Mouse (Mus musculus) stomach, postnatal 0 days (tissue): Measurements from ENCODE around the gene Eif2s1.

Experiments
- CTCF ChIP-seq: IDR thresholded peaks from 2 replicates; pipeline ENCODE4 v1.5.1; 2016; ENCODE audit warnings: antibody characterized with exemption, low read depth, mild to moderate bottlenecking, moderate library complexity
- EP300 ChIP-seq: optimal IDR thresholded peaks from 2 replicates; pipeline ENCODE3; 2016; ENCODE audit warnings: antibody characterized with exemption

DNA sequence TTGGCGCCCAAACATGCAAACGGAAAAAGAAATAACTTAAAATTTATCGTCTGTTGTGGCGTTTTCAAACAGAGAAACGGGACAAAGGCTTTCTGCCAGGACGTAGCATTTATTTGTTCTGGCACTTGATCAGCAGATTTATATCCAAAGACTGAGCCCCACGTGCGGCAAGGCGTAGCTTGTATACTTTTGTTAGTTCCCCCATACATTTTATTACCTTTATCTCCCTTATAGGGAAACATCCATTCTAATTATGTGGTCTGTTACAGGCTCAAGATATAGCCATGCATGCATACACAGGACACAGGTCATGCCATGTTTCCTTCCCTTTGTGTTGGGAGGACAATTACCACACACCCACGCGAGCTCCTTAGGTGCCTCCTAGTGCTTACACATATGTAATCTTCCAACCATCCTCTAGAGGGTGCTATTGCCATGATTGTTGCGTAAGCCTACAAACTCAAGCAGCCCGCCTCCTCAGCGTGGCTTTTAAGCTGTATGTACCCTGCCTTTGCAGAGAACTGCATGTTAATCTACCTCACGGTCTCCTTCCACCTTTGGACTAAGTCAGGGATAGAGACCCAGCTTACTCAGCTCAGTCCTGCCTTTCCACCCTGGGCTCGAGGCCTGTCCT, 57.6 kb downstream of the Eif2s1 start:
- TF ChIP-seq CTCF (peak; percentile 95), EP300 (no peak)
